Mouse (Mus musculus) embryo, embryonic 11 days (tissue): ENCODE data around the gene Nisch.
A peak's percentile ranks its signal among the peaks of the same experiment; 100 is the strongest.

Experiments
- DNase-seq: peaks from one replicate; pipeline ENCODE4 v3.0.0-alpha.2; 2015

Gene Nisch

GRCm38 (mm10) chr14:31188771-31189181 lies 28.0 kb downstream of the Nisch start:
- DNase-seq: peak; percentile 17

- DNase-seq: no peak
Measured at GRCm38 (mm10) chr14:31186656-31187055, 30.1 kb downstream of the Nisch start.

- no peak for DNase-seq
Measured at GRCm38 (mm10) chr14:31184195-31184594, 32.6 kb downstream of the Nisch start.

GRCm38 (mm10) chr14:31183541-31183940 lies 33.2 kb downstream of the Nisch start:
- DNase-seq: no peak

GRCm38 (mm10) chr14:31182786-31183290 lies 33.9 kb downstream of the Nisch start:
- no peak for DNase-seq

GRCm38 (mm10) chr14:31181512-31181911 lies 35.2 kb downstream of the Nisch start:
- DNase-seq: no peak

GRCm38 (mm10) chr14:31179677-31180365 lies 36.9 kb downstream of the Nisch start:
- DNase-seq: no peak

- DNase-seq: no peak
Measured at GRCm38 (mm10) chr14:31177715-31178114, 39.0 kb downstream of the Nisch start.

GRCm38 (mm10) chr14:31177287-31177686 lies 39.5 kb downstream of the Nisch start:
- no peak for DNase-seq

GRCm38 (mm10) chr14:31173537-31173936 lies 43.2 kb downstream of the Nisch start:
- DNase-seq: no peak

- DNase-seq: no peak
Measured at GRCm38 (mm10) chr14:31172781-31173455, 43.8 kb downstream of the Nisch start.

- no peak for DNase-seq
Measured at GRCm38 (mm10) chr14:31171821-31172220, 44.9 kb downstream of the Nisch start.

- DNase-seq: no peak
Measured at GRCm38 (mm10) chr14:31171386-31171785, 45.4 kb downstream of the Nisch start.

GRCm38 (mm10) chr14:31170963-31171362 lies 45.8 kb downstream of the Nisch start:
- no peak for DNase-seq

- no peak for DNase-seq
Measured at GRCm38 (mm10) chr14:31169508-31169907, 47.2 kb downstream of the Nisch start.

GRCm38 (mm10) chr14:31168425-31168824 lies 48.3 kb downstream of the Nisch start, which contains the start of gene Stab1:
TSS of gene Stab1 (minus strand) at chr14:31168641.
- DNase-seq: peak; percentile 42

GRCm38 (mm10) chr14:31166827-31167226 lies 49.9 kb downstream of the Nisch start:
- no peak for DNase-seq

- DNase-seq: no peak
Measured at GRCm38 (mm10) chr14:31165991-31166630, 50.6 kb downstream of the Nisch start.

- no peak for DNase-seq
Measured at GRCm38 (mm10) chr14:31165458-31165857, 51.3 kb downstream of the Nisch start.

GRCm38 (mm10) chr14:31165010-31165409 lies 51.7 kb downstream of the Nisch start:
- no peak for DNase-seq

- no peak for DNase-seq
Measured at GRCm38 (mm10) chr14:31164067-31164466, 52.7 kb downstream of the Nisch start.

- DNase-seq: no peak
Measured at GRCm38 (mm10) chr14:31161638-31162037, 55.1 kb downstream of the Nisch start.

- DNase-seq: no peak
Measured at GRCm38 (mm10) chr14:31161191-31161590, 55.6 kb downstream of the Nisch start.
